Mouse (Mus musculus) left cerebral cortex, postnatal 14 days (tissue): ENCODE measurements around the gene Ccser2. TPM values are rescaled to one million over a fixed set of nuclear protein-coding genes. Genes with fewer than 3 reads are reported as not detected.

Source experiments
- DNase-seq, 2 experiments: peaks; one replicate each; pipeline ENCODE4 v3.0.0; 2021 to 2022; ENCODE audit warnings: low spot score in 2 of 2, mixed read lengths in 1 of 2
- intact Hi-C: fragments of 180-260 bp; cut with DNase I; formaldehyde crosslinking; loops from one replicate; pipeline ENCODE4 v1.15.1; 2025
- total RNA-seq, 2 experiments: library from RNA; stranded (reverse); gene quantifications; 2 replicates each; pipeline ENCODE4 v1.2.3; 2021

The Ccser2 gene
- total RNA-seq, 2 experiments from 2014 or later, result 83.4 to 91.2 TPM

DNA sequence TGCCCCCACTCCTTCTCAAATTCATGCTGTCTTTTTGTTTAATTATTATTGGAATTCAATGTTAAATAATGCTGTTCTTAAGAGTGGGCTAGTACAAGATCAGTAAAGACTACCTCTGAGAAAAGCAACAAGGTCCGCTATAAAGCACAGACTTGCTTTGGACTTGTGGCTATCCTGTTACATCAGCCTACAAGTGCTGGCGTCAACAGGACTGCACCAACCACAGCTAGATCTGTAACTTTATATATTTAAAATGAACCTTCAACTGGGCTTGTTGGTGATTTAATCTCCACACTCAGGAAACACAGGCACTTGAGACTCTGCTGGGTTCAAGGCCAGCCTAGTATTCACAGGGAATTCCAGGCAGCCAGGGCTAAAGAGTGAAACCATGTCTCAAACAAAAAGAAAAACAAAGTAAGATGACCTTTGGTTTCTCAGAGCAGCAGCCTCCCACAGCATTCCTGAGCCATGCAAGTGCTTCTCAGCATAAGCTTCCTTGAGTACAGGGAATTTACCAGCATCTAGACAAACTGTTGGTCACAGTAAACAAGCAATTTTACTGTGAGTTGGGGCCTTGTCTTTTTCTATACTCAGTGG, 75.7 kb downstream of the Ccser2 start:
- intact Hi-C loops, result no loop called here

DNA sequence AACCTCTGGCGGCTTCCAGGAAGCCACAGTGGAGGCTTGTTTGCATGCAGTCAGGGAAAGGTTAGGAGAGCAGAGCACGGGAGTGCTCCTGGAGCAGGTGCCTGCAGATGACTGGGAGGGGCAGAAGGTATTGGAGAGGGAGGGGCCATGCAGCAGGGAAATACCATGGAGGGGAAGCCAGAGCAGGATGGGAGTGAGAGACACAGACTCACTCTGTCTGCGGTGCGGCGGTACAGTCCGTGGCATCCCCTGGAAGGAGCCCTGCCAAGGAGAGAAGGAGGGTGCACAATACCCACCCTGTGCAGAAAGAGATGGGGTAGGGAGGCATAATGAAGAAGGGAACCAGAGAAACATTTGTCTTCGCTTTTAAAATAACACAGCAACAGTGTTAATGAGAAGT, 78.4 kb downstream of the Ccser2 start:
- intact Hi-C loops, result no loop called here
- no peak for DNase-seq

More for the DNA sequence above, 75.7 kb downstream of the Ccser2 start:
- no peak for DNase-seq

DNA sequence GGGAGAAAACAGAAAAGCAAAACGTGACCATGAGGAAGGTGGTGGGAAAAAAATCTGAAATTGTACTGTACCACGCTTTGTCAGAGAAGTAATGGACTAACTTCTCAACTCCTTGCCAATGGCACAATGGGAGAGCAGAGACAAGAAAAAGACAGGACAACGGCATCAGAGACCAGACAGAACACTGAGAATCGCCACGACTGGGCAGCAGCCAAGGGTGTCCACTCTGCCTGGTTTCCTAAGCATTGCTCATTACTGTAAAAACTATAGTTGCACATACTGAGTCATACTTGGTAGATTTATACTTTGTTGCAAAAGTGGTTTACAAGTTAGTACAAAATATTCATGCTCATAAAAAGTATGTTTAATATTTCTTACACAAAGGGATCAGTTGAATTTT, 82.9 kb downstream of the Ccser2 start:
- DNase-seq, result no peak
- intact Hi-C loops, result no loop called here

DNA sequence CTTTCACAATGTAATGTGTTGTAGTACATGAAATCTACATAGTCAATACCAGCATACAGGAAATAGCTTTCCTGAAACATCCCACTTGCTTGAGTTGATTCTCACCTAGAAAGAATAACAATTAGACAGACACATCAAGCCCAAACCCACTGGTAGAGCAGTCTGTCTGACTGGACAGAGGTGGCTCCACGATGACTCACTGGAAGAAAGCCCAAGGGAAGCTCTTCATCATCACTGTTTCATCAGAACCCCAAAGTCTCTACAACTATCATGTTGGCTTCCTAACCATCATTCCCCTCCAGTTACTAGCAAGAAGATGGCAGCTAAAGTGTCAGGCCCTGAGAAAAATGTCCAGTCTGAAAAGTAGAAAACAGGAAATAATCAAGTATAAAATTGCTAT, 83.5 kb downstream of the Ccser2 start:
- DNase-seq, result no peak
- intact Hi-C loops, result no loop called here

DNA sequence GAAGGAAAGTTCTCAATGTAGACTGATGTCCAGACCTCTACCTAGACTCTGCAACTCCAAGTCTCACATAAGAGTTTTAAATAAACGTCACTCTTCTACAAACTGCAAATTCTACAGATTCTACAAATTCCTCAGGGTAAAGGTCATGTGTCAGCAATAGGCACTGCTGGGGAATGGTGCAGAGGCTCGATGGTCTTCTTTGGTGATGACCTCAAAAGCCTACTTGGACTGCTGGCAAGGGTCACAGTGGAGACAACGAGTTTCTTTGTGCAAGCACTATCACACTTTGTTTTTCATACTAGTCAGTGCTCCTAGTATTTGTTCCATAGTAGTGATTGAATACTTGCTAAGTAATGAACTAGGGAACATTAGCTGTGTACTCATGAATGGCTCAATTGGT, 85.0 kb downstream of the Ccser2 start:
- intact Hi-C loops, result no loop called here

DNA sequence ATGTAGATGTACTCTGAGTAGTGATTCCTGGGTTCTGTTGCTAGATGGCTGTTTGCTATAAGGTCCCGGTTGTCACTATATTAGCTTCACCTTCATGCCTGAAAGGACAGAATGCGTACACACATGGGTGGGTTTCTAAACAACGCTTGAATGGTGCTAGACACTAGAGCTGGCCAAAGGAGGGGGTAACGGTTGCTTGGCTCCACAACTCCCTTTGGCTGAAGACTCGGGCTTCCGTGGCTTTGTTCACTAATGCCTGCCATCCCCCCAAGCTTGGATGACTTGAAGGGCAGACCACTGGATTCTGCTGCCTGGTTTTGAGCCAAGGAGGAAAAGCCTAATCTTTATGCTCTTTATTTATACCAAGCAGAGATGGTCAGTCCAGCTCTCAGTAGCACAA, 98.3 kb downstream of the Ccser2 start:
- DNase-seq, result no peak
- intact Hi-C loops, result no loop called here

More for the DNA sequence above, 85.0 kb downstream of the Ccser2 start:
- DNase-seq, result no peak

GRCm38 (mm10) chr14:36868769-36869362, 99.7 kb downstream of the Ccser2 start:
- intact Hi-C loops, result loop anchor here (5.0 kb wide), 1 partner anchor 83 kb away; no protein-coding TSS in a partner anchor
- DNase-seq, result no peak

DNA sequence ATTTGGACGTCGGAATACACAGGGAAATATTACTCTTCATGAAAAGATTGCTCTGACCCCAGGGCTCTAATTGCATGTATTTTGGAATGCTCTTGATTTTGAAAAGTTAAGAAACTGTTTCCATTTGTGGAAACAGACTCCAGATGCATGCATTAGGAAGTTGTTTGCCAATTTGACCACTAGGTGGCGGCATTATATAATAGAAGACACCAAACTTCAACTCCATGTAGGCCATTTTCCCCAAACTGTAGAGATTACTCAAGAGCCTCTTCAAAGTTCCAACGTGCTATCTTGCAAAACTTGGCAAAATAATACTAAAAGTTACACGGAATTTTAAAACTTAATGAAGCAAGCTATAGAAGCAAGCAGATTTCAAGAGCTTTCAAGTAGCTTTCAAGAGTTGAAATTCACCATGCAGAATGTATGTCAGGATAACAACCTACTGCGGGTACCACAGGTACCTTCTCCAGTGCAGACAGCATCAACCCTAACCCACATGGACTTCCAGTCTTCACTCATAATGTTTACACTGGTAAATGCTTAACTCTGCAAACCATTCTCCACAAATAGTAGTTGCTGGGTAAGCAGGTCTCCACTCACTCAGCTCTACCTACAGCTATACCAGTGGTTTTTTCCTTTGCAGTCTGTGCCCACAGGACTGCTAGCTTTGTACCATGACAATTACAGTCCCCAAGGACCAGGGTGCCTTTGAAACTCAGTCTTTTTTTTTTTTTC, 101.4 kb downstream of the Ccser2 start:
- intact Hi-C loops, result loop anchor here (1.0 to 5.0 kb wide), 3 partner anchors 70 to 166 kb away; no protein-coding TSS in a partner anchor
- DNase-seq, result peak; percentile 83 to 86

DNA sequence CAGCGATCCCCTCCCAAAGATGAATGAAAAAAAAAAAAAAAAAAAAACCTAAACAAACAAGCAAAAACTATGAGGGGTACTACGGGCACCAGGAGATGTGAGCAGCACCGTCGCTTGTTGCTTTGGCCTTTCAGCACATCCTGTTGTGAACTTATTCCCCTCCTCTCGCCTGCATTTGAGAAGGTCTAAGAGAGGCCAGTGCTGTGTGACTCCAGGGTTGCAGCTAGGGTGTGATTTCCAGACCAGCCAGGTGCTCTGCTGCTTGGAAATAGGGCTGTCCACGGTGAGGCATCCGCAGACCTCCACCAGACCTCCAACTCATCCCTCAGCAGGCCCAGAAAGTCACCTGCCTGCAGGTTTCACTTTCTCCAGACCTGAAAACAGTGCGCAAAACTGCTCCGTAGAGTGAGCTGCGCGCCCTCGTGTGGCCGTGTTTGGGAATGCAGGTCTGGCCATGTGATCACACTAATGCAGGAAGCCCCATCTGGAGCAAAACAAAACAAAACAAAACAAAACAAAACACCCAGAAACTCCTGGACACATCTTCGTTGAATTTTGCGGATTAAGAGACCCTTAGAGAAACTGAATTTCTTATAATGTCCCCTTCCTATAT, 104.6 kb downstream of the Ccser2 start:
- intact Hi-C loops, result no loop called here
- DNase-seq, result peak; percentile 85 to 92

GRCm38 (mm10) chr14:36862387-36862786, 106.2 kb downstream of the Ccser2 start:
- intact Hi-C loops, result no loop called here
- DNase-seq, result peak; percentile 39 to 62

GRCm38 (mm10) chr14:36858932-36859331, 109.6 kb downstream of the Ccser2 start:
- intact Hi-C loops, result no loop called here
- DNase-seq, result no peak

- intact Hi-C loops, result no loop called here
- DNase-seq, result no peak
Measured at GRCm38 (mm10) chr14:36852972-36853371, 115.6 kb downstream of the Ccser2 start.

DNA sequence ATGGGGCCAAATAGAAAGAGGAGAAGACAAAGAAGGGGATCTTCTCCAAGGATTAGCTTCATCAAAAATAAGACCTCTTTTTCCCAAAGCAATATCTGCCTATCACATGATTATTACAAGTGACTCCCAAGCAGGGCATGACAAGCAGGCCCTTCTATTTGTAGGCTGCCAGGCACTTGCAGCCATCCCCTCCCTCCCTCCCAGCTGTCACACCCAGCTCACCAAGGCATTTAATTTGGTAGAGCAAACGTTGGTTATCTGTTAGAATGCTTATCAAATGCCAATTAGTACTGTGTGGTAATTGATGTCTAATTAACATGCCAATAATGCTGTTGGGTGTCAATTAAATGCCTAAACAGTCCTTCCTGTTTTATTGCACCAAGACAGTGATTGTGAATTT, 119.7 kb downstream of the Ccser2 start:
- no peak for DNase-seq
- intact Hi-C loops, result no loop called here

Other genes starting within 250 kb of the Ccser2 start
- gene Rgr, start 80.2 kb upstream of the Ccser2 start, total RNA-seq, result not detected
- gene Lrit1, start 86.1 kb upstream of the Ccser2 start, total RNA-seq, result under 1 TPM in 1 of 2 experiments, not detected in 1; 0.06 TPM
- gene Lrit2, start 99.2 kb upstream of the Ccser2 start, total RNA-seq, result not detected
- 10 to 100 TPM in 1 of 2 experiments, 1 to 10 TPM in 1; 10.0 to 12.5 TPM for gene Cdhr1, start 129.6 kb upstream of the Ccser2 start, total RNA-seq
- under 1 TPM; 0.68 to 0.90 TPM for gene 2610528A11Rik, start 145.2 kb upstream of the Ccser2 start, total RNA-seq
- gene Ghitm, start 166.5 kb upstream of the Ccser2 start, total RNA-seq, result 100 to 1,000 TPM; 347 to 353 TPM